Mouse (Mus musculus) spleen, postnatal 36 days (tissue): ENCODE measurements around the gene Zbtb7a.

Experiments
- DNase-seq, 2 experiments: peaks; one replicate each; pipeline ENCODE4 v3.0.0; 2022; ENCODE audit warnings: low spot score in 2 of 2, mixed read lengths in 1 of 2

The Zbtb7a gene

GRCm38 (mm10) chr10:81190236-81190911, 55.4 kb downstream of the Zbtb7a start:
- DNase-seq, result no peak

DNA sequence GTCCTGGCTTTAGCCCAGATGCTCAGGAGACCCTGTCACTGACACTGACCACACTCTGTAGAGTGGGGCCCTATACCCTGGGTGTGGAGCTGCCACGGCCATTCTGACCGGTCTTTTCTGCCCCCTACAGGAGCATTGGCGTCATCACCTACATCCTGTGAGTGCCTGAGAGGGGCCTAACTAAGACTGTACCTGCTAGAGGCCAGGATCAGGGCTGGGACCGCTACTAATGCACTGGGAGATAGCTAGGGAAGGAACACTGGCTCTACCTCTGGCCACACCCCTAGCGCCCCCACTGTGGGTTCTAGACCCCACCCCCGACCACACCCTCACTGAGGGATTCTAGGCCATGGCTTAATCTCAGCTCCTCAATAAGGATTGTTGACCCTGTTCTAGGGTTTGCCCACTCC, 55.9 kb downstream of the Zbtb7a start:
- DNase-seq, result no peak

DNA sequence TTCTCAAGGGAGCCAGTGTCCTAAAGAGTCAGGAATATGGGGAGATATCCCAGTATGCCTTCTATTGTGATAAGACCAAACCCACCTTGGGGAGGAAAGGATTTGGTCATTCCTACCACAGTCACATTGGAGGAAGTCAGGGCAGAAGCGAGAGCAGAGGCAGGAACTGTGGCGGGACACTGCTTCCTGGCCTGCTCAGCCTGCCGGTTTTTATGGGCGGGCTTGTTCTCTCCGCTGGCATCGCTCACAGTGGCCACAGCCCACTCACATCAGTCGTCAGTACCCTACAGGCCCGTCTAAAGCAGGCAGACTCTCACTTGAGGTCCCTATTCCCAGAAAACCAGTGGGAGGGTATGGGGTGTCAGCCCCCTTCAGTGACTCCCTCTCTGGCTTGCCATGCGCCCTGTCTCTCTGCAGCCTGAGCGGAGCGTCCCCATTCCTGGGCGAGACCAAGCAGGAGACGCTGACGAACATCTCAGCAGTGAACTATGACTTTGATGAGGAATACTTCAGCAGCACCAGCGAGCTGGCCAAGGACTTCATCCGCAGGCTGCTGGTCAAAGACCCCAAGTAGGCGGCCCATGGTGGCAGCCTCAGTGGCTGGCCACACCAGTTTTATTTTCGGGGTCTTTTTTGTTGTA, 56.4 kb downstream of the Zbtb7a start:
- no peak for DNase-seq

DNA sequence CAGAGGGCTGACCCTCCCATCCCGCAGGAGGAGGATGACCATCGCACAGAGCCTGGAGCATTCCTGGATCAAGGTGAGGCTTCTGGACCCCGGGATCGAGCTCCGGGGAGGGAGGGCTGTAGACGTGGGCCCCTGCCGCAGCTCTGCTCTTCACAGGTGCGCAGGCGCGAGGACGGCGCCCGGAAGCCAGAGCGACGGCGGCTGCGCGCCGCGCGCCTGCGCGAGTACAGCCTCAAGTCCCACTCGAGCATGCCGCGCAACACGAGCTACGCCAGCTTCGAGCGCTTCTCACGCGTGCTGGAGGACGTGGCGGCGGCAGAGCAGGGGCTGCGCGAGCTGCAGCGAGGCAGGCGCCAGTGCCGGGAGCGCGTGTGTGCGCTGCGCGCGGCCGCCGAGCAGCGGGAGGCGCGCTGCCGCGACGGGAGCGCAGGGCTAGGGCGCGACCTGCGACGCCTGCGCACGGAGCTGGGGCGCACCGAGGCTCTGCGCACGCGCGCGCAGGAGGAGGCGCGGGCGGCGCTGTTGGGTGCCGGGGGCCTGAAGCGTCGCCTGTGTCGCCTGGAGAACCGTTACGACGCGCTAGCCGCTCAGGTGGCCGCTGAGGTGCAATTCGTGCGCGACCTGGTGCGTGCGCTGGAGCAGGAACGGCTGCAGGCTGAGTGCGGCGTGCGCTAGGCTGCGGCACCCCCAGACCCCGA, 57.4 kb downstream of the Zbtb7a start:
- DNase-seq, result peak; percentile 85 to 87

- peak in 1 of 2 experiments; percentile 41 for DNase-seq
These were observed 58.0 kb downstream of the Zbtb7a start for GRCm38 (mm10) chr10:81192968-81193501.

DNA sequence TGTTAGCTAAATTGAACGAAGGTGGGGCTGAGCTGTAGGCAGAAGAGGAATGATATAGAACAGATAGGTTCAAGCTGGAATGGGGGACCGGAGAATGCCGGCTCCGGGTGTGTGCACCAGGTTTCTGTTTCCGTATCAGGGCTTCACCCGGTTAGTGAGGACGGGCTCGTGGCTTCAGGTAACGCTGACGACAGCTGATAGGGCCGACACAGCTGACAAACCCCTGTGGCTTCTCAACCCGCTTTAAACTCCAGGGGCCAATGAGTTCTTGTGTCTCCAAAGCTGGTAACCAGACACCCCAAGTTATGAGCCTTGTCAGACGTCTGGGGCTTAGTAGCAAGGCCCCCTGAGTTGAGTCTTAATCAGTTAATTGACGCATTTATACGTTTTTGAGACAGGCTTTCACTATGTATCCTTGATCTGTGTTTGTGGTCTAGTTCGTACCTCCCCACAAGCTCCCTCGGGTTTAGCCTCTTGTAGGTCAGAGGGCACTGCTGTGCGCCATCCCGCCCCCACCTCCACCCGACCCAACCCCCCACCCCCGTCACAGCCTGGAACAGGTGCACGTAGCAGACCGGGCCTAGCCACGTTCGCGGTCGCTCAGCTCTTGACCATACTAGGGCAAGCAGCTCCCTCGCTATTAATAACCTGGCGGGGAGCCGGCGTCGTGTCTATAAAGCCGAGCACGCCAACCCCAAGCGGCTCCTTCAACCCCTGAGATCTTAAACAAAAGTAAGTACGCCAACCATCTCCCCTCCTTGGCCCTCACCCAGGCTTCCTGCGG, 59.2 kb downstream of the Zbtb7a start:
- peak; percentile 73 to 74 for DNase-seq

GRCm38 (mm10) chr10:81195300-81195699, 60.3 kb downstream of the Zbtb7a start:
- no peak for DNase-seq

DNA sequence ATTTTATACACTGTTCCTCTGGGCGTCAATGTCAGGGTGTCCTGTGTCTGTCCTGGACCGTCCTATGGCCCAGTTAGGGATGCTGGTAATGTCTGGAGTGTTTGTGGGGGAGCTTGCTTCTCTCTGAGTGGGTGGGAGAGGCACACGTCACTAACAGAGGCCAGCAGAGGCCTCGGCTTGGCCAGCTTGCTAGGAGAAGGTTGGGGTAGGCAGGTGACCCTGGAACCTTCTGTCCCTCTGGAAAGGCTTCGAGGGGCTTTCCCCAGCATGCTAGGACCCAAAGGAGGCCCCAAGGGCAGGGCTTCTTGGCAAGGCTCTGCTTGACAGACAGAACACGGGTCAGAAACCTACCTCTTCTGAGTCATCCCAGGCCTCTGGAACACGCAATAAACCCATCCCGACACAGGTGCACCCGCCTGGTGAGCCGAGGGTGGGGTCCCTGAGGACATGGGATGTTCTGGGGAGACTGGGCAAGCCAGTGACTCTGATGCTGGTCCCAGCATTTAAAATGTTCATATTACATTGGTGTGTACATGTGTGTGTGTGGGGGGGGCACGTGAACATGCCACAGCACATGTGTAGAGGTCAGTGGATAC, 61.5 kb downstream of the Zbtb7a start:
- no peak for DNase-seq

- DNase-seq, result no peak
These were observed 62.3 kb downstream of the Zbtb7a start for GRCm38 (mm10) chr10:81197305-81197704.

DNA sequence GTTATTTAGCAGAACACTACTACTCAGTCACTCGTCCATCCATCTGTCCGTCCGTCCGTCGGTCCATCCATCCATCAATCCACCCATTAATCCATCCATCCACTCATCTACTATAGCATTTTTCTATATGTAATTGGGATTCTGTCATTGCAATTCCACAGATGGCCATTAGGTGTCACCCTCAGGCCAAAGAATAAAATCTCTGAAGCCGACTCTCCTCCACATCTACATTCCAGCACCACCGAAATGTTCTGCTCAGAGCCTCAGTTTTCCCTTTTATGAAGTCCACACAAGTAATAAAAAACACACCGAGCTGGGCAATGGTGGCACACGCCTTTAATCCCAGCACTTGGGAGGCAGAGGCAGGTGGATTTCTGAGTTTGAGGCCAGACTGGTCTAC, 63.2 kb downstream of the Zbtb7a start:
- peak in 1 of 2 experiments; percentile 60 for DNase-seq

DNA sequence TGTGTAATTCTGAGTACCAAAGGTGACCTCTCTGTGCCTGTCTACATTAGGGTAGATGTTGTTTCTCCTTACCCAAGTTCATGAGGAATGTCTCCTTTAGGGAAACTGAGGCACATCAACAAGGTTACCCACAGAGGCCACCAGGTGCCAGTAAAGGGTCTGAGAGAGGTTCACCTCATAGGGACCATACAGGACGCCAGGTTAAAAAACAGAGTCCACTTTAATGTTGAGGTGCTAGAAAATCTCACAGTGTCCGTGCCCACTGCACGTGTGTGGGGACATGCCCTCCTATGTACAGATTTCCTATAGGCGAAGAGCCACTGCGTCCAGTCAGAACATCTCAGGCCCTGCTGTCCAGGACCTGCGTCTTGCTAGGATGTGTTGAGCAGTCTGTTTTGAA, 64.0 kb downstream of the Zbtb7a start:
- no peak for DNase-seq

GRCm38 (mm10) chr10:81200141-81200540, 65.1 kb downstream of the Zbtb7a start:
- no peak for DNase-seq

- no peak for DNase-seq
These were observed 65.7 kb downstream of the Zbtb7a start for GRCm38 (mm10) chr10:81200605-81201287.

DNA sequence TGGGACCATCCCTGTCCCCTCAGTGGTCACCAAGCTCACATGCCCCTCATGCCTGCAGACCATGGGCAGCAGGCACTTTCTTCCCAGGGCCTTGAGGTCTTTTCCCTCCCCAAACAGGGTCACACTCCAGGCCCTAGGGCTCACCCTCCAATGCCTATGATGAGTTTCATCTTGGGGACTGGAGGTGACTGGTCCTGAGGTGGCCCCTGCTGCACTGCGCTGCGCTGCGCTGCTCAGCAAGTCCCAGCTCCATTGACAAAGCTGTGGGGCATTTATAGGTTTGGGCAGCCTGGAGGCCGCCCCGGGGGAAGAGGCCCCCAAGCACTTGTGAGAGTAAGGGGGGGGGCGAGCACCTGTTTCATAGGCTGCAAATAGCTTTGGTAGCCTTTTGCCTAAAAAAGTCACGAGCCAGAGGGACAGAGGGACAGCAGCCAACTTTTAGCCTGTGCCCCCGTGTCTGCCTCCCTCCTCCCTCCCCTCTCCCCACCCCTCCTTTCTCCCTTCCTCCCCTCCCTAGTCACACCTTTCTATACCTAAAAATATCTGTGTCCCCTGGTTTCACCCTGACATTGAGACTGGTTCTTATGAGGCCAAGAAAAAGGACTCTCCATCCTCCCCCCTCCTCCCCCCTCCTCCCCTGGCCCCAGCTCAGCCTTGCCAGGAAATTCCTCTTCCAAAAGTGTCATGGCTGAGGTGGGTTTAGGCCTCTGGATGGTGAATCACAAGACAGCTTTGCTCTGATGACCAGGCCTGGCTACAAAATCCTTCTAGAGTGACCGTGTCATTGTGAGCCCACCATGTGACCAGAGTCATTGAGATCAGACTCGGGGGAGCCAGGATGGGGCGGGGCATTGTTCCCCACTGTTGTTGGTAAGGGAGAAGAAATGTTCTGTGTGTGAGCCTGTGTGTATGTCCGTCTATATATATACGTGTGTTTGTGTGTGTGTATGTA, 67.1 kb downstream of the Zbtb7a start, which contains the start of gene Nmrk2:
TSS of gene Nmrk2 (minus strand) at position 245 of the 952 bp plus-strand sequence.
- no peak for DNase-seq
